Mouse (Mus musculus) kidney, adult 2 months (tissue): Measurements from ENCODE around the gene Ptpn1. TPM values are rescaled to one million over a fixed set of nuclear protein-coding genes. Genes with fewer than 3 reads are reported as not detected.

ENCODE experiments used
- DNase-seq: peaks from one replicate; pipeline ENCODE4 v3.0.0; 2021
- H3K27ac ChIP-seq: fragments of 200-500 bp; 2 replicates; pipeline ENCODE4 v1.5.1; 2012; ENCODE audit warnings: low read depth, low read length, control low read depth, inconsistent platforms; ENCODE audit not compliant: insufficient read depth
- H3K27me3 ChIP-seq: fragments of 200-500 bp; replicated peaks from 2 replicates; pipeline ENCODE4 v1.6.1; 2012; ENCODE audit warnings: mild to moderate bottlenecking, moderate library complexity, low read length, inconsistent platforms; ENCODE audit not compliant: control insufficient read depth, insufficient read depth
- H3K36me3 ChIP-seq: fragments of 200-500 bp; 2 replicates; pipeline ENCODE4 v1.6.1; 2012; ENCODE audit warnings: mild to moderate bottlenecking, moderate library complexity, low read length, inconsistent platforms; ENCODE audit not compliant: control insufficient read depth, insufficient read depth
- H3K4me1 ChIP-seq: fragments of 200-500 bp; 2 replicates; pipeline ENCODE4 v1.6.1; 2011; ENCODE audit warnings: low read length; ENCODE audit not compliant: control insufficient read depth, insufficient read depth
- H3K4me3 ChIP-seq: fragments of 200-500 bp; 2 replicates; pipeline ENCODE4 v1.5.1; 2011; ENCODE audit warnings: mild to moderate bottlenecking, low read depth, low read length, control low read depth; ENCODE audit not compliant: insufficient read depth
- CTCF ChIP-seq: fragments of 200-500 bp; conservative IDR thresholded peaks from 2 replicates; pipeline ENCODE4 v1.5.1; 2011; ENCODE audit warnings: low read depth, mild to moderate bottlenecking, control low read depth, low read length, moderate library complexity, mixed read lengths; ENCODE audit not compliant: insufficient read depth, insufficient read length
- POLR2A ChIP-seq: fragments of 200-500 bp; IDR thresholded peaks from one replicate; pipeline ENCODE4 v1.6.1; 2011; ENCODE audit warnings: low read depth, low read length, control low read depth
- WGBS: fragments of 180-500 bp; shearing (Covaris S2); methylation state at CpG from one replicate; pipeline ENCODE4 v1.1.7; 2018; 5-methylcytosine and 5-hydroxymethylcytosine counted together
- polyA plus RNA-seq: library from polyadenylated mRNA; depleted of rRNA; stranded (reverse); fragments of >200 nt; gene quantifications from 2 replicates; pipeline ENCODE4 v1.2.3, GENCODE M21; 2012

Gene Ptpn1
- polyA plus RNA-seq, 1 experiment, result 29.9 TPM

DNA sequence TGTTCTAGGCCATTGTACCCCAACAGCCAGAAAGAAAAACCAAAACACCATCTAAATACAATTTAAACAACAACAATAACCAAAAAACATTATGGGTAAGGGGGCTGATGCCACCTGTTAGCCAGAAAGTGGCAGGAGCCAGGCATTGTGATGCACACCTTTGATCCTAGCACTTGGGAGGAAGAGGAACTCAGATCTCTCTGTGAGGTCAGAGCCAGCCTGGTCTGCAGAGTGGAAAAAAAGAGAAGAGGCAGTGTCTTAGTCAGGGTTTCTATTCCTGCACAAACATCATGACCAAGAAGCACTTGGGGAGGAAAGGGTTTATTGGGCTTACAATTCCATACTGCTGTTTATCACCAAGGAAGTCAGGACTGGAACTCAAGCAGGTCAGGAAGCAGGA is 25.1 kb upstream of the Ptpn1 start:
- Histone ChIP-seq H3K4me3 (no peak overlapping the region), H3K4me1 (no peaks in the 10 kb centered on the region), H3K27ac (no peak overlapping the region), H3K27me3 (no peaks in the 10 kb centered on the region), H3K36me3 (no peaks in the 10 kb centered on the region)
- TF ChIP-seq POLR2A (no peak), CTCF (no peak)
- no peak for DNase-seq

DNA sequence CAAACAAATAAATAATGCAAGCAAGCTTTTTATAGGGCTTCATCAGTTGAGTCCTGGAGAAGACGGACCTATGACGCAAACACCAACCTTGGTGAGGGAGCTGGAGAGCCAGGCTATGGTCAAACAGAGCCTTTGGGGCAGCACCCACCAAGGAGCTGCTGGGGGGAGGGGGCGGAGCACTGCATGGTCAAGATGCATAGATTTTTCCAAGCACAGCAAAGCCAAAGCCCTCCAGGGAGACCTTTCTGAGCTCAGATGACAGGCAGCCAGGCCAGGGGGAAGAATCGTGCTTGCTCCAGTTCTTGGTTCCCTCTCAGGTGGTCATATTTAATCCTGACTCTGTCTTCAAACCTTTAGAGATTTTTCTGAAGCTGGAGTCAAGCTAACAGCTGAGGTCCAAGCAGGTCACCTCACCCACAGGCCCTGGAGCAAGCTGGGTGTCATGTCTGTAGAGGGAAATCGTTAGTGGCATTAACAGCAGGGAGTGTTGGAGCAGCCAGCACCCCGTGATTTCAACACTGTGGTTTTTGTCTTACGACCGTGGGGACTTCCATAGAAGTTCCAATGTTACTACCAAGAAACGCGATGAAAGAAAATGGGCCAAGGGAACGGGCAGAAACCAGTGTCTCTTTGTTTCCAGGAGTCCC is 22.2 kb upstream of the Ptpn1 start:
- no peak for TF ChIP-seq POLR2A
- TF ChIP-seq CTCF, result no peak
- no peak overlapping the region for H3K27ac ChIP-seq
- 83% methylated on average over 11 of the region's 11 CpGs for WGBS
- no peak for DNase-seq
- no peaks in the 10 kb centered on the region for H3K27me3 ChIP-seq
- H3K4me1 ChIP-seq, result no peaks in the 10 kb centered on the region
- no peaks in the 10 kb centered on the region for H3K36me3 ChIP-seq
- no peak overlapping the region for H3K4me3 ChIP-seq

DNA sequence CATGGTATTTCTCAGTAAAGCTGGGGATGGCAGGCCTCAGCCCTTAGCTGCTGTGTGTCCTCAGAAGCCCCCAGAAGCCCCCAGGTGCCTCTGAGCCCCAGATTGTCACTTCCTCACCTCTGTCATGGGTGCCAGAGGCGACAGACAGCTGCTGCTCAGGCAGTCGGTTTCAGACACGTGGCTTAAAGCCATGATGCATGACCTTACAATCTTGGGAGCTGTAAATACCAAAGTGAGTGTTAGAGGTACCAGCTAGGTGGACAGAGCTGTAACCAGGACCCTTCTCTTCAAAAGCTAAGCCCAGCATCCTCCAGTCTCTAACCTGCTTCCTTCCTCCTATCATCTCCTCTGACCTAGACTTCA is 21.7 kb upstream of the Ptpn1 start:
- Histone ChIP-seq H3K4me3 (no peak overlapping the region), H3K36me3 (no peaks in the 10 kb centered on the region), H3K4me1 (no peaks in the 10 kb centered on the region), H3K27ac (no peak overlapping the region), H3K27me3 (no peaks in the 10 kb centered on the region)
- TF ChIP-seq CTCF (no peak), POLR2A (no peak)
- WGBS, result 44% methylated on average over 3 of the region's 3 CpGs
- DNase-seq, result no peak

DNA sequence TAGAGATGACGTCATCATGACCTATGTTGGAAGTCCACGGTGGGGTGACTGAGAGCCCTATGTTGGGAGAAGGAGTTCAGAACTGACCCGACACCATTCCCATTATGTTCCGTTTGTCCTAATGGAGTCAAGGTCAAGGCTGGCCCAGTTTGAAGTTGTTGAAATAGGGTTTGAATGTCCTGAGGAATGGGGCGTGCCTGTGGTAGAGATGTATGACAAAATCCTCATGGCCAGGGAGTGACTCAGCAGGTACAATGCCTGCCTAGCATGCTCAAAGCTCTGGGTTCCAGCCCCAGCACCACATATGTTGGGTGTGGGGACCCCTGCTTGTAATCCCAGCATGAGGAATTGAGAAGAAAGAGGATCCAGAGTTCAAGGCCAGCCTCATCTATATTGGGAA is 20.3 kb upstream of the Ptpn1 start:
- Histone ChIP-seq H3K36me3 (no peaks in the 10 kb centered on the region), H3K27me3 (no peaks in the 10 kb centered on the region), H3K4me1 (no peaks in the 10 kb centered on the region), H3K4me3 (no peak overlapping the region), H3K27ac (no peak overlapping the region)
- 90% methylated on average over 5 of the region's 5 CpGs for WGBS
- DNase-seq, result no peak
- TF ChIP-seq CTCF, result no peak
- TF ChIP-seq POLR2A, result no peak

DNA sequence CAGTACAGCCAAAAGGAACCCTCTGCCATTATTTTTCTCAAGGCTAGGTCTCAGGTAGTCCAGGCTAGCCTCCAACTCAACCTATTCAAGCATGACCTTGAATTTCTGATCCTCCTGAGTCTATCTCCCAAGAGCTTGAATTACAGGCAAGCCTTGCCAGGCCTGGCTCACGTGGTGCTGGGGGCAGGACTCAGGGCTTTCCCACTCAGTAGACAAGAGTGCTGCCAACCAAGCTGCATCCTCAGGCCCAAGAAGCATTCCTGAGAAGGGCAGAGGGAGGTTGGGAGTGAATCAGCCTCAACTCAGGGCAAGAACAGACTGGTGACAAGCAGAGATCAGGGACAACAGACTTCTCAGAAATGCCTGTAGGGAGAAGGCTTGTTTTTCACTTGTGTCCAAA is 12.8 kb upstream of the Ptpn1 start:
- no peak overlapping the region for H3K27ac ChIP-seq
- H3K4me1 ChIP-seq, result no peaks in the 10 kb centered on the region
- no peaks in the 10 kb centered on the region for H3K36me3 ChIP-seq
- H3K27me3 ChIP-seq, result no peaks in the 10 kb centered on the region
- no peak for DNase-seq
- no peak for TF ChIP-seq CTCF
- no peak for TF ChIP-seq POLR2A
- no peak overlapping the region for H3K4me3 ChIP-seq
- WGBS, result 85% methylated on average over 1 of the region's 1 CpGs

DNA sequence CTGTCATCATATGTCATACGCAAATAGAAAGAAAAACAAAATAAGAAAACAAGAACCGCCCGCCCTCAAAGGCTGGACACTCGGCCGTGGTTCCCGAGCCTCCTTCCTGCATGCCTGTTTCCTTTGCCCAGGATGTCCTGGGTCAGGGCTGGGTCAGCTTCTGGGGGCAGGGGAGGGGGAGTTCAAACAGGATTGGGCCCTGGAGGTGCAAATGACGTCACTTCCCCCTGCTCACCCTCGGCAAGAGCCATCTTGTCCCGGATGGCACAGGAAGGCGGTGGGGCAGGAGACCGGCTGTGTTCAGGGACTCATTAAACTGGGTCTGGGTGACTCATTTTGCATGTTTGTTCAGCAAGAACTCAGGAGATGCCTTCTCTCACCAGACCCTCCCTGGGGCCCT is 11.8 kb upstream of the Ptpn1 start:
- DNase-seq, result peak; percentile 56
- H3K27me3 ChIP-seq, result no peaks in the 10 kb centered on the region
- TF ChIP-seq CTCF, result no peak
- no peak for TF ChIP-seq POLR2A
- WGBS, result 47% methylated on average over 11 of the region's 11 CpGs
- no peaks in the 10 kb centered on the region; the same call in 1 of the 2 replicates for H3K4me1 ChIP-seq
- no peaks in the 10 kb centered on the region for H3K36me3 ChIP-seq
- H3K27ac ChIP-seq, result peak overlapping the region; percentile 19; the same call in 1 of the 2 replicates
- H3K4me3 ChIP-seq, result no peak overlapping the region

DNA sequence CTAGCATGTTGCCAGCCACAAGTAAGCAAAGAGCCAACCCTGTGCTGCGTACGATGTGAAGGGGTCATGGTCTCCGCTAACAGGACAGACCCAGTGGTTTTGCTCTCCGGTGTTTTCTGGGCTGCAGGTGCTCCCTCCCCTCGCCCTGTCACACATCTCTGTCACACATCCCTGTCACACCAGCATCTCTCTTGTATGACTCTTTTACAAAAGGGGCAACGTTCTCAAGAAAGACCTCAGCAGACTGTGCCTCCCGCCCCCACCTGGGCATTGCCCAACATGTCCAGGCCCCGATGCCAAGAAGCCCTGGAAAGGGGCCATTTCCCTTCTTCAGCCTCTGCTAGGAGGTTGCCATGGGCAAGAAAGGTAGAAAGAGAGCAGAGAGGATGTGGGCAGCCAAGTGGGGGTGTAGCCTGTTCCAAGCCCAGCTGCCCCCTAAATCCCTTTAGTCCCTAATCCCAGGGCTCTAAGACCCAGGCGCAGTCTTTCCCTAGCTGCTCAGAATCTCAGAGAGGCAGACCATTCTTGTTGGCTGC is 10.8 kb upstream of the Ptpn1 start:
- DNase-seq, result no peak
- 92% methylated on average over 9 of the region's 9 CpGs for WGBS
- TF ChIP-seq CTCF, result no peak
- no peak for TF ChIP-seq POLR2A

More for the DNA sequence above, 10.8 kb upstream of the Ptpn1 start:
- Histone ChIP-seq H3K27me3 (no peaks in the 10 kb centered on the region), H3K27ac (no peak overlapping the region), H3K36me3 (no peaks in the 10 kb centered on the region), H3K4me3 (no peak overlapping the region), H3K4me1 (no peaks in the 10 kb centered on the region; the same call in 1 of the 2 replicates)
